Mouse (Mus musculus) hindbrain, postnatal 0 days (tissue): Measurements from ENCODE around the gene Serp2. TPM values are rescaled to one million over a fixed set of nuclear protein-coding genes. Genes with fewer than 3 reads are reported as not detected.

Experiments
- ATAC-seq: fragments of 200-750 bp; cut with Nextera tagmentation; 2 replicates; pipeline ENCODE4 v1.8.0; 2017; ENCODE audit warnings: mild to moderate bottlenecking, moderate TSS enrichment, moderate library complexity
- DNase-seq: peaks from one replicate; pipeline ENCODE4 v3.0.0-alpha.2; 2015; ENCODE audit warnings: low spot score
- H3K27ac ChIP-seq: fragments of 300-500 bp; sonication (generic); 2 replicates; pipeline ENCODE4 v1.5.1; 2014; ENCODE audit warnings: mild to moderate bottlenecking
- H3K27me3 ChIP-seq: fragments of 300-500 bp; sonication (generic); 2 replicates; pipeline ENCODE4 v1.6.1; 2014; ENCODE audit warnings: low read length, mixed read lengths; ENCODE audit not compliant: insufficient read depth
- H3K36me3 ChIP-seq: fragments of 300-500 bp; sonication (generic); 2 replicates; pipeline ENCODE4 v1.6.1; 2014; ENCODE audit warnings: low read length, mixed read lengths; ENCODE audit not compliant: insufficient read depth
- H3K4me1 ChIP-seq: fragments of 300-500 bp; sonication (generic); 2 replicates; pipeline ENCODE4 v1.6.1; 2014; ENCODE audit warnings: antibody characterized with exemption, low read length, mixed read lengths; ENCODE audit not compliant: insufficient read depth
- H3K4me2 ChIP-seq: fragments of 300-500 bp; sonication (generic); 2 replicates; pipeline ENCODE4 v1.6.1; 2014; ENCODE audit warnings: low read depth, mild to moderate bottlenecking, low read length, moderate library complexity, mixed read lengths
- H3K4me3 ChIP-seq: fragments of 300-500 bp; sonication (generic); 2 replicates; pipeline ENCODE4 v1.5.1; 2014; ENCODE audit warnings: low read length
- H3K9ac ChIP-seq: fragments of 300-500 bp; sonication (generic); replicated peaks from 2 replicates; pipeline ENCODE4 v1.6.1; 2014; ENCODE audit warnings: mild to moderate bottlenecking, low read length, moderate library complexity, mixed read lengths
- H3K9me3 ChIP-seq: fragments of 300-500 bp; sonication (generic); 2 replicates; pipeline ENCODE4 v1.6.1; 2016; ENCODE audit warnings: low read length, mixed read lengths
- CTCF ChIP-seq: IDR thresholded peaks from 2 replicates; pipeline ENCODE4 v1.5.1; 2016; ENCODE audit warnings: antibody characterized with exemption, control low read depth, low read depth
- WGBS: fragments of 180-500 bp; shearing (Covaris S2); extraction: QIAGEN DNeasy Blood & Tissue Kit; methylation state at CpG from one replicate; pipeline ENCODE4 v1.1.7; 2014; 5-methylcytosine and 5-hydroxymethylcytosine counted together
- polyA plus RNA-seq: library from polyadenylated mRNA; unstranded; fragments of >200 nt; fragmentation: Nextera tagmentation; extraction: Ambion mirVana; gene quantifications from 2 replicates; pipeline ENCODE4 v1.2.1, GENCODE M21; 2015
- total RNA-seq: library from RNA; depleted of rRNA; stranded (reverse); fragments of >200 nt; gene quantifications from 2 replicates; pipeline ENCODE4 v1.2.3, GENCODE M21; 2014

Gene Serp2
- total and polyA plus RNA-seq, 2 experiments from 2014 or later = 187 to 243 TPM

DNA sequence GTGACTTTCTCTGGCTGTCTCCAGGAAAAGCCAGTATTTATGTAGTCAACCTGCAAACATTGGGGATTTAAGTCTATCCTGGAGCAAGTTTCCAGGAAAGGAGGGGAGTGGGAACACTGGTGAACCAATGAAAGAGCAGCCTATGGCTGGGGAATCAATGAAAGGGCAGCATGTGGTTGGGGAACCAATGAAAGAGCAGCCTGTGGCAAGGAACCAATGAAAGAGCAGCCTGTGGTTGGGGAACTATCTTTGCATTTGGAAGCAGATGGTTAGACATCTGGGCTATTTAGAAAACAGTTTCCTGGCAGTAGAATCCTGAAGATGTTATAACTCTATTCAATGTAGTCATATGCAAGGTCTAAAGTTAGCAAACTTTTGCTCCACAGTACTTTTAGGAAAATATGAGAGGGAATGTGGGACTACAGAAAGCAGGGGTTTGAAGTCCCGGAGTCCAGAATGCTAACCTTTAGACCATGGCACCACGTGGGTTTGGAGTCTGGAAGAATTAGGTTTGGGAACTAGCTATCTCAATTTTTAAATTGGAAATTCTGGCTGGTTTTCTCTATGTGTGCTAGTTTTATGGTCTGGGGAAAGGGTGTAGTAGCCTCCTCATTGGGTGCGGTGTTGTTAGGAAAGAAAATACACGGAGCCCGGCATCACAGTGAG lies 16.6 kb downstream of the Serp2 start:
- no peak for DNase-seq
- no peaks in the 10 kb centered on the region for H3K4me1 ChIP-seq
- H3K36me3 ChIP-seq = no peaks in the 10 kb centered on the region
- TF ChIP-seq CTCF = no peak
- H3K27me3 ChIP-seq = no peaks in the 10 kb centered on the region
- H3K4me2 ChIP-seq = no peak overlapping the region
- no peak for ATAC-seq
- no peak overlapping the region for H3K9ac ChIP-seq
- H3K4me3 ChIP-seq = no peak overlapping the region
- 91% methylated on average over 5 of the region's 5 CpGs for WGBS
- H3K27ac ChIP-seq = no peak overlapping the region
- H3K9me3 ChIP-seq = no peaks in the 10 kb centered on the region

DNA sequence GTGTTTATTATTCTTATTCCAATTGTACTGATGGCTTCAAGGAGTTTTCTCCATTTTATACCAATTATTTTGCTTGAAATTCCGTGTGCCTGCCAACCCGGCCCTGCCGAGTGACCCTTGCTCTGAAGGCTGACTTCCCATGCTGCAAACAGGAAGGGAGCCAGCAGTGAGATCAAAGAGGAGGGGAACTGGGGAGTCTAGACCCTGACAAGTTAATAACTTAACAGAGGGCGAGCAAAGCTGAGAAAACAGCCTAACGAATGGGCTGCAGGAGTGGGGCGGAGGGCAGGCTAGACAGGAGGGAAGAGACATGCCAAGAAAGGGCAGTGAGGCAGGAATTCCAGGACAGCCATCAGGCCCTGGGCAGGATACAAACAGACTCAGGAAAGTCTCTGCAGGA lies 19.8 kb downstream of the Serp2 start:
- Histone ChIP-seq H3K4me3 (no peak overlapping the region), H3K27me3 (no peaks in the 10 kb centered on the region), H3K27ac (no peak overlapping the region), H3K36me3 (no peaks in the 10 kb centered on the region), H3K4me1 (no peaks in the 10 kb centered on the region), H3K9me3 (no peaks in the 10 kb centered on the region), H3K4me2 (no peak overlapping the region), H3K9ac (no peak overlapping the region)
- WGBS = 27% methylated on average over 6 of the region's 6 CpGs
- TF ChIP-seq CTCF = no peak
- DNase-seq (no peak), ATAC-seq (no peak)

DNA sequence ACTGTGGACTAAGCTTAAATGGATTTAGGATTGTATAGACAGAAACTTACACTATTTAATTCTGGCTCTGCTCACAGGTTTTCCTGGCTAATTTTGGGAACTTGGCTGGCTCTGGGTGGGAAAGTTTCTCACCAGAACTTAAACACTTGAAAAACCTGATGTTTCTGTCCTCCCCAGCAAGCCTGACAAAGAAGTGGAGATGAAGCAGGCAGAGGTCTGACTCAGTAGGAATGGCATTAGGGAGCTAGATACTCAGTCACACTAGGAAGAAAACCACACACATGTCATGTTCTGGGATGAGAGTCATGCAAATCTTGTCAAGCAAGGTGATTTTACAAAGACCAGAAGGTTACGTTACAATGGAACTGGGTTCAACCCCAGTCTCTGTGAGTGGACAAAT lies 21.6 kb downstream of the Serp2 start:
- ATAC-seq (no peak), DNase-seq (no peak)
- no peaks in the 10 kb centered on the region for H3K36me3 ChIP-seq
- no peak overlapping the region for H3K4me3 ChIP-seq
- no peak overlapping the region for H3K9ac ChIP-seq
- H3K4me2 ChIP-seq = no peak overlapping the region
- no peaks in the 10 kb centered on the region for H3K9me3 ChIP-seq
- TF ChIP-seq CTCF = no peak
- H3K27ac ChIP-seq = no peak overlapping the region
- 96% methylated on average over 1 of the region's 1 CpGs for WGBS
- no peaks in the 10 kb centered on the region for H3K4me1 ChIP-seq
- no peaks in the 10 kb centered on the region for H3K27me3 ChIP-seq

DNA sequence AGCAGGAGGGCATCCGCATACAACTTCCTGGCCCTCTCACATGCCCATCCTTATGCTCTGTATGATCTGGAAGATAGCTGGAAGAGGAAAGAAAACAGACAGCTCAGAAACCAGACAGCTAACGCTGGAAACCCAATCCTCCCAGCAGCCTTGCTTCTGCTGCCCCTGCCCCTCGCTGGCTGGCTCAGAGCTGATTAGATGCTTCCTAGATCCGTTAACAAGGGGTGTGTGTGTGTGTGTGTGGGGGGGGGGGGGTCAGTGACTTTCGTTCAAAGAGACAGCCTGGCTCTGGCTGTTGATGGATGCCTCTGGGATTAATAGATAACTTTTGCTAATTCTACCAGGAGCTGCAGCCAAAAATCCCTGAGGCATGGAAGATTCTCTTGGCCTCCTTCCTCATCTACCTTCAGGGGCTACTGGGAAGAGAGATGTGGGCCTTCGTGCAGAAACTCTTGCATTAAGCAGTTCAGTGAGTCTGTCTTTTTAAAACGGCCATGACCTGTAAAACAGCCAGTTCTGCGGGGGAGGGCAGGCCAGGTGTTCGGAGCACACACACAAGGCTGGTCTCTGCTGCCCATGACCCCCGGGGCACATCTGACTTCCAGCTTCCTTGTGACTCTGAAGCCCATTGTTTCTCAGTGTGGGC lies 23.4 kb downstream of the Serp2 start:
- H3K4me3 ChIP-seq = no peak overlapping the region
- H3K4me1 ChIP-seq = no peaks in the 10 kb centered on the region
- TF ChIP-seq CTCF = no peak
- no peaks in the 10 kb centered on the region for H3K9me3 ChIP-seq
- ATAC-seq (peak; percentile 65), DNase-seq (peak; percentile 51)
- 11% methylated on average over 10 of the region's 10 CpGs for WGBS
- no peaks in the 10 kb centered on the region for H3K36me3 ChIP-seq
- peak overlapping the region; percentile 69 for H3K27ac ChIP-seq
- no peak overlapping the region for H3K9ac ChIP-seq
- peak overlapping the region; percentile 30 for H3K4me2 ChIP-seq
- no peaks in the 10 kb centered on the region for H3K27me3 ChIP-seq

DNA sequence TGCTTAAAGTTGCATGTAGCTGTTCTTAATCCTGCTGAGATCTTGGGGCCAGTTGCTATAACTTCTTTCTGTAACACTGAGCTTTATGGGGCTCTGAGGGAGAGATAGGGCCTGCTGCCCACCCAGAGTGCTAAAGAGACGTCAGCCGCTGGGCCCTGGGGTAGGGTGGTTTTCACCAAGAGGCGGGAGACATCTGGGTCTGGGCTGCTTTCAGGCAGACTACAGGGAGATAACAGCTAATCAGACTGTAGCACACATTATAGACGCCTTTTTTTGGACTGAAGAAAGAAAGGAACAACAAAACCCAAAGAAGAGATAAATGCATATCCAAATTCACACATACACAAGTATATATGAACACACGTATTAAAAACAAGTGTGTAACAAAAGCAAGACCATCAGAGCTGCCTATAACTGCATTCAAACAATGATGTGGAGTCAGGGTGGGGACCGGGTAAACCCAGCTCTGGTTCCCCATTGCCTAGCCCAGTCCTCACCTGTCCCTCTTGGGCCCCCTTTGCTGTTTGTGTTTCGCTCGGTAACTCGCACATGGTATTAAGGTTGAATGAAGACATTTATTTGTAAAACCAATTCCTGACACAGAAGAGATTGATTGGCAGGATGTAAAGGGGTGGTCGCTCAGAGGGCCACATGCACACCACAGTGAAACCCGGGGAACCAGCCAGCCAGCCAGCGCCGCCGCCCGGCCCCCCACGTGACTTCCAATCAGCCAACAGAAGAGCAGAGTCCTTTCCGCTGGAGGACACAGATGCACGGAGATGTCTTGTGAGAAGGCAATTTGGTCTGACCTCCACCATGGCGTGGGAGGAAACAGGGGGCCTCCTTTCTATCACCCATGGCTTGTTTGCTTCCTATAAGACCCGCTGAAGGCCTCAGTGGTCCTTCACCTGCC lies 24.2 kb downstream of the Serp2 start:
- 36% methylated on average over 20 of the region's 20 CpGs for WGBS
- no peak overlapping the region for H3K9ac ChIP-seq
- H3K36me3 ChIP-seq = no peaks in the 10 kb centered on the region
- TF ChIP-seq CTCF = no peak
- no peaks in the 10 kb centered on the region for H3K9me3 ChIP-seq
- H3K4me3 ChIP-seq = no peak overlapping the region
- DNase-seq (peak; percentile 55), ATAC-seq (peak; percentile 84)
- H3K27me3 ChIP-seq = no peaks in the 10 kb centered on the region
- peak overlapping the region; percentile 30 for H3K4me2 ChIP-seq
- H3K27ac ChIP-seq = peak overlapping the region; percentile 69
- no peaks in the 10 kb centered on the region for H3K4me1 ChIP-seq

DNA sequence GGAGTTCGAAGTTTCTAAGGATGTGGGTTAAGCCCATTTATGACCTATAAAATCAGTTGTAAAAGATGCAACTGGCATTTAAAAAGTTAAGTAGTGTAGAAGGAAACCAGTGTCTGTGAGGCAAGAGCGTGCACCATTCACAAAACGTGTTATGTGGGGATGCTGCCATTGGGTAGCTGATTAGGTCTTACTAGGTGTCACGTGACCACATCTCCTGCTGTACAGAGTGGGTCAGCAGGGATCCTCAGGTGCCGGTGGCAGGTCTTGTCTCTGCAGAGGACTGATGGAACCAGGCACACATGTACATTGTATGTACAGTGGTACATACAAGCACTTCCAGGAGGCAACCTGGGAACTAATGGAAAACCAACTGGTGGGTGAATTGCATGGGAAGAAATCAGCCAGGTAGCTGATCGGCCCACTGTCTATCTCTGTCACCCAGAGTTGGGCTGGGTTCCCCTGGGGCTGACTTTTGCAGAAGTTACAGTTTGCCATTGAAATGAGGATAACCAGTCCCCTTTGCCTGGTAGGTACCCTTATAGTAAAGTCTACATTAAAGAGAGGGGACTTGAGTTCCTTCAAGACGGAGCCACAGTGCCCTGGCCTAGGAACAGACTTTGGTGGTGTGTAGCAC lies 25.5 kb downstream of the Serp2 start:
- ATAC-seq = no peak
- WGBS = 92% methylated on average over 7 of the region's 7 CpGs

More for the DNA sequence above, 25.5 kb downstream of the Serp2 start:
- no peak overlapping the region for H3K4me3 ChIP-seq
- no peaks in the 10 kb centered on the region for H3K4me1 ChIP-seq
- no peak overlapping the region for H3K4me2 ChIP-seq
- H3K27me3 ChIP-seq = no peaks in the 10 kb centered on the region
- H3K27ac ChIP-seq = no peak overlapping the region
- no peak for TF ChIP-seq CTCF
- H3K9me3 ChIP-seq = no peaks in the 10 kb centered on the region
- no peak overlapping the region for H3K9ac ChIP-seq
- no peak for DNase-seq
- no peaks in the 10 kb centered on the region for H3K36me3 ChIP-seq
